Mouse (Mus musculus): ENCODE data around the gene Fam90a1b. TPM values are rescaled to one million over a fixed set of nuclear protein-coding genes. Genes with fewer than 3 reads are reported as not detected.

Fam90a1b gene
- total RNA-seq (2023), result not detected

GRCm38 (mm10) chrX:94366670-94367241 is at the start of gene Fam90a1b, which contains the start of gene Apoo:
Gene Fam90a1b, minus strand, starts transcription at chrX:94366777.
Gene Apoo, plus strand, starts transcription at chrX:94367117.

Other genes with a start within 250 kb of the Fam90a1b start
- 50.3 TPM for gene Zfx, start 243.1 kb downstream of the Fam90a1b start, total RNA-seq (2023)
- gene Eif2s3x, start 153.9 kb downstream of the Fam90a1b start, total RNA-seq (2023), result 107 TPM
- gene Klhl15, start 132.2 kb downstream of the Fam90a1b start, total RNA-seq (2023), result 15.1 TPM
- gene Apoo, start 340 bp upstream of the Fam90a1b start, total RNA-seq (2023), result 5.9 TPM
- 3.2 TPM for gene Maged1, start 175.4 kb upstream of the Fam90a1b start, total RNA-seq (2023)

All from CD8-positive naive resting alpha-beta T cell, adult 57 days (primary cell).